Mouse (Mus musculus): ENCODE results near the gene Hoxb3.

Hoxb3 gene

DNA sequence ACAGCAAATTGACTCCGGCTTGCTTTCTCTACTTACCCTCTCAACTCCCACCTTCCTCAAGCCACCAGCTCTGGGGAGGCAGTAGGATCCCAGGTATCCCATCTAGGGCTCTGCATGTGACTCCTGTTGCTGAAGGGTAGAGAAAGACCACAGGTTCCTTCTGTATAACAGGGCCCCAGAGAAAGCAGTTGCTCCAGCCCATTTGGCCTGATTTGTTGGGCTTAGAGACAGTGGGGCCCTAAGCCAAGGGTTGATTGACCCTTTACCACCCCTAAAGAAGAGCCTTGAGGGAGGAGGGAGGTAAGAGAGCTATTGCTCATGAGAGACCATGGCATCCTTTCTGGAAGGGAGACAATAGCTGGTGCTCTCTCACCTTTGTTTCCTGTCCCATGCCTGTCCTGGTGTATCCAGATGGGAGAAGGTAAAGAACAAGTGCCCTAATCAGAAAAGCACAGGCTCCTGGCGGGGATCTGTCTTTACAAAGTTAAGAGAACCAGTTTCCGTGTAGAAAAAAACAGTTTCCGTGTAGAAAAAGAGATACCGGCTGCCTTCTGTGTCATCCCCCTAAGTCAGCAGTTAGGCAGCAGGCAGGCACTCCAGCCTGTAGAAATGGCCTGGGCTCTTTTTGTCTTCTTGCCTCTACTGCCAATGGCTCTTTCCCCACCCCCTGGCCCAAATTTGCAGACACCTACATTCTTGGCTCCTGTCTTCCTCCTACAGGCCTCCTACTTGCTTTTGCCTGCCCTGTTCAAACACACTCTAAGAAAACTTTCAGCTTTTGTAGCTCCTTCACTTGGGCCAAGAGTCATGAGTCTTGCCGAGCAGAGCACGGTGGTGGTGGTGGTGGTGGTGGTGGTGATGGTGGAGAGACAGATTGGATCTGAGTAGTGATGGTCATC lies 16.1 kb downstream of the Hoxb3 start:
- DNase-seq (ENCODE audit: extremely low read depth, low read depth): no peak

DNA sequence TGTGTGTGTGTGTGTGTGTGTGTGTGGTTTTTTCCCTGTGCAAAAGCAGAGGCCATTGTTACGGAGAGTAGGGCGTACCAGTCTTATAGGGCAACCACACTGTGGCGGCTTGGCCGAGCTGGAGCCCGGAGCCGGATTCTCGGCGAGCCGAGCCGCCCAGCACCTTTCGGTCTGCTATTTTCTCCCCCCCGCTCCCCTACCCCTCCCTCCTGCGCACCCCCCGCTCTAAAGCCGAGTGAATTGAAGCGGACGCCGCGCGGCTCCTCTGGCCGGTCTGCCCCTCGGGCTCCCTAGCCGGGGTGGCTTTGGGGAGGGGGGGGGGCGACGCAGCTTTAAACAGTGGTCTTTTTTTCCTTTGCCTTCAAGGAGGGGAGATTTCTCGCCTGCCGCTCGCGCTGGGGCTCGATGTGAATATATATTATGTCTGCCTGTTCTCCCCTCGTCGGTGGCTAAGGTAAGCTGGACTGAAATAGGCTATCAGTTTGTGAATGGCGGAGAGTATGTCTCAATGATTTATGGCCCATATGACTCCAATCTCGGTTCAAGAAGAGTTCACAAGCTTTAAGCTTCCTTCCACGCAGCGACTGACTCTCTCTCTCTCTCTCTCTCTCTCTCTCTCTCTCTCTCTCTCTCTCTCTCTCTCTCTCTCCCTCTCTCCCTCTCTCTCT lies 17.7 kb downstream of the Hoxb3 start:
- DNase-seq (ENCODE audit: extremely low read depth, low read depth): no peak

DNA sequence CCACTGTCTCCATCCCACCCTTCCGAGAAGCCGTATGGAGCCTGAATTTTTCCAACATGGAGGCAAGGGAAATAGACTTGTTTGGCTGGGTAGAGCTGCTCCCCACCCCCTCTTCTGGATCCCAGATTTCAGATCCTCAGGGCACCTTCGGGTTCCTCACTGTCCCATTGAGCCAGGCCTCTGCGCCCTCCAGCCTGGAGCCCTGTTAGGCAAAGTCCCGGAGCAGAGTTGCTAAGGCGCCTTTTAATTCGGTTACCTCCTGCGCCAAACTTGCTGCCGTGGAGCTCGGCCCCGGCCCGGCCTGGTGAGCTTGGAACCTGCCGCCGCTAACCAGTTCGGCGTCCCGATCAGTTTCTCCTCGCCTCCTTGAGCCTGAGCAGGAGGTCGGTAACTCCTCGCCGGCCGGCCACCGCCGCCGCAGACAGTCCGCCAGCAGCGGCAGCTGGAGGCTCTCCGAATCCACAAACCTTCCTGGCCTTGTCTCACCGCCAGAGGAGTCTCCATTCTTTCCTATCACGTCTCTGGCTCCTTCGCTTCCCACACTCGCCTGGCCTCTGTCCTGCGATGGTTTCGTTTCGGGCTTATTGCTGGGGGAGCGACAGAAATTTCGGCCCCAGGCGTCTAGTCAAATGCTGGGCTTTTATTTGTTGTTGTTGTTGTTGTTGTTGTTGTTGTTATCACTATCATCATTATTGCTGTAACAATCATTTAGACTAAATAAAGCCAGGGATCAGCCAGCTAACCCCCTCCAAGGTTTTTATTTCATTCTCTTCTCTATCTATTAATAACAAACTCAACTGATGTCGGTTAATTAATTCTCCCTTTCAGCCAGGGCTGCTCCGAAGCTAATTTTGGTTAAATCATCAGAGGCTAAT lies 18.8 kb downstream of the Hoxb3 start:
- DNase-seq (ENCODE audit: extremely low read depth, low read depth): no peak

DNA sequence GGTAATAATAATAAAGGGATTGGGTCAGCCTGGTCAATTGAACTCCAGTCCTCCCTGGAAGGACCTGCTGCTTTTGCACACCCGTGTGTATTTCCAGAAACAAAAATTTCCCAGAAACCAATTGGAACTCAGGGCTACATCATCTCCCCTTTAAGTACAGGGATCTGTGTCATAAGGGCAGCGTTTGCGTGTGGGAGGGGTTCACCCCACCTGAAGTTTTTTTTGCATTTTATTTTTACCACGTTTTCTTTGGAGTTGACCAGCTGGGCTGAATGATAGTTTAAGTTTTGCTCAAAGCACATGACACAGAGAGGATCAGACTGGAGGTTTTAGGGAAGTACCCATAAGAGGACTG lies 19.4 kb downstream of the Hoxb3 start:
- no peak for DNase-seq (ENCODE audit: extremely low read depth, low read depth)

DNA sequence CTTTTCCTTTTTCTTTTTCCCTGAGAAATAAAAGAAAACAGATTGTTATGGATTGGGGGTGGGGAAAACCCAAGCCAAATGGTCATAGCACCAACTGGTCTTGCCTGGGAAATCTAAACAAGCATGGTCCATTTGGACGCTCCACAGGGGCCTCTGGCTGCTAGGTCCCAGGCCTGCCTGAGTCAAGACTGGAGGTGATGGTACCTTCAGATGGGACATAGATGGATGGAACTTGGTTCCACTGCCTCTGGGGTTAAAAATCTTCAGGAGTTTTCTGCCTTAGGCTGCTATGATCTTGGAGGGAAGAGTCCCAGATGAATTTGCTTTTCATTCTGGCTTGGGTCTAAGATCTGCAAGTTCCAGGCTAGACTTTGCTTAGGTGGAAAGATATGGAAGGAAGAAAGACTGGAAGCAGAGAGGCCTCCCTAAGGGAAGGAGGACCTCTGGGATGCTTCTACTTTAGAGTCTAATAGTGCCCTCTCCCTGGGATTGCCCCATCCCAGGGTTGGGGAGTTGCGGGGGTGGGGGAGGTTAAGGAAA lies 20.1 kb downstream of the Hoxb3 start:
- no peak for DNase-seq (ENCODE audit: extremely low read depth, low read depth)

DNA sequence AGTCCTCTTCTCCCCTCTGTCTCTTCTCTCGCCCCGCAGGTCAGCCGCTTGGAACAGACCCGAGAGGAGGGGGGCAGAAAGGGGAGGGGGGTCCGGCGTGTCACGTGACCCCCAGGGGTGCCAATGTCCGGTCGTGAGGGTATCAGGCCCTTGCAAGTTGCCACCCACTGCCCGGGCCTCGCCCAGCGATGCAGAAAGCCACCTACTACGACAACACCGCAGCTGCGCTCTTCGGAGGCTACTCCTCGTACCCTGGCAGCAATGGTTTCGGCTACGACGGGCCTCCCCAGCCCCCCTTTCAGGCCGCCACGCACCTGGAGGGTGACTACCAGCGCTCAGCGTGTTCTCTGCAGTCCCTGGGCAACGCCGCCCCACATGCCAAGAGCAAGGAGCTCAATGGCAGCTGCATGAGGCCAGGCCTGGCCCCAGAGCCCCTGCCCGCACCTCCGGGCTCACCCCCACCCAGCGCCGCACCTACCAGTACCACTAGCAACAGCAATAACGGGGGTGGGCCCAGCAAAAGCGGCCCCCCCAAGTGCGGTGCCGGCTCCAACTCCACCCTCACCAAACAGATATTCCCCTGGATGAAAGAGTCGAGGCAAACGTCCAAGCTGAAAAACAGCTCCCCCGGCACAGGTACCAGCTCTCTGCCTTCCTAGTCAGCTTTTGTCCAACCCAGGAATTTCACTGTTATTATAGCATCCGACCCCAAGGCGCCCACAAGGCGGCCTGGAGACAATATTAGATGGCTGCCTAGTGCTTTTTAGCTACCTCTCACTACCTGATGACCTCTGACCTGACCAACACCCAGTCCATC lies 21.1 kb downstream of the Hoxb3 start:
- DNase-seq (ENCODE audit: extremely low read depth, low read depth): no peak

DNA sequence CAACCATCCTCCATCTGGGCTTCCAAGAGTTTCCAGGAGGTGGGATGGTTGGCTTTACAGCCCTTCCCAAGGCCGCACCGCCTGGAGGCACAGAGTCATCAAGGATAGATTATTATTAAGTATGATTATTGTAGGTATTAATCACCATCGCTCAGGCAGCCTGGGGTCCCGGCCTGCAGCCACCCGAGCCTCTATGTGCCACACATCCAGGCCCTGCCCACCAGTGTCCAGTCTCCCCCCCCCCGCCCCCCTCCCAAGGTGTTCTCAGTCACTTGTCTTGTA lies 21.7 kb downstream of the Hoxb3 start:
- DNase-seq (ENCODE audit: extremely low read depth, low read depth): no peak

DNA sequence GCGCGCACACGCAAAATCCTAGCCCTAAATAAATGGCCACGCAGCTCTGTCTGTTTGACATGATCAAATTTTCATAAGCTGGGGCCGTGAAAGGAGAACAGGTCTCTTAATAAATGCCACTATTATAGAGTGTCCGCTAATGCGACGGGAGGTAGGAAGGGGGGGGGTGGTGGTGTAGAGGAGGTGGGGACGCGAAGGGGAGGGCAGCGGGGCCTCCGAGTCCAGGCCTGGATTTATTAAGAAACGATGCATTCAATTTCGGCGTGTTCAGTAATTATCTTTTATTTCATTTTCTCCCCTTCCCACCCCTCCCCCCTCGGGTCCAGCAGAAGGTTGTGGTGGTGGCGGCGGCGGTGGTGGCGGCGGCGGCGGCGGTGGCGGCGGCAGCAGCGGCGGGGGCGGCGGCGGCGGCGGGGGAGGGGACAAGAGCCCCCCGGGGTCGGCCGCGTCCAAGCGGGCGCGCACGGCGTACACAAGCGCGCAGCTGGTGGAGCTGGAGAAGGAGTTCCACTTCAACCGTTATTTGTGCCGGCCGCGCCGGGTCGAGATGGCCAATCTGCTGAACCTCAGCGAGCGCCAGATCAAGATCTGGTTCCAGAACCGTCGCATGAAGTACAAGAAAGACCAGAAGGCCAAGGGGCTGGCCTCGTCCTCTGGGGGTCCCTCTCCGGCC lies 22.2 kb downstream of the Hoxb3 start:
- DNase-seq (ENCODE audit: extremely low read depth, low read depth): no peak

DNA sequence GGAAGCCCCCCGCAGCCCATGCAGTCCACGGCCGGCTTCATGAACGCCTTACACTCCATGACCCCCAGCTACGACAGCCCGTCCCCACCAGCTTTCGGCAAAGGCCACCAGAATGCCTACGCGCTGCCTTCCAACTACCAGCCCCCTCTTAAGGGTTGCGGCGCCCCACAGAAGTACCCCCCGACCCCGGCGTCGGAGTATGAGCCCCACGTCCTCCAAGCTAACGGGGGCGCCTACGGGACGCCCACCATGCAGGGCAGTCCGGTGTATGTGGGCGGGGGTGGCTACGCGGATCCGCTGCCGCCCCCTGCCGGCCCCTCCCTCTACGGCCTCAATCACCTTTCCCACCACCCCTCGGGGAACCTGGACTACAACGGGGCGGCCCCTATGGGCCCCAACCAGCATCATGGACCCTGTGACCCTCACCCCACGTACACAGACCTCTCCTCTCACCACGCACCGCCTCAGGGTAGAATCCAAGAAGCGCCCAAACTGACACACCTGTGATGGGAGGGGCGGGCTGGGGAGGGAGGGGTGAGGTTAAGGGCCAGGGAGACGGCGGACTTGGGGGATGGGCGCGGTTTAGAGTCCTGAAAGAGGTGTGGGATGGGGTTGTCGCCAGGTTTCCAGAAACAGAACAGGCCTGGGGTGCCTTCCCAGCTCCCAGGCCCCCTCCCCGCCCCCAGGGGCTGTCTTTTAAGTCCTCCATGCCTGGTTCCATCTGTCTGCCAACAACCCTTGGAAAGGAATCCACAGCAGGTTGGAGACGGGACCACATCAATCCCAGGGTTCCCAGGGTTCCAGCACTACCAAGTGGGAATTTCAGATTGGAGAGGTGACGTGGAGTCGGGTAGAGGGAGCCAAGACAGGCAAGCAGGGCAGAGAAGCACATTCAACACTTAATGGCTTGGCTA lies 23.0 kb downstream of the Hoxb3 start:
- no peak for DNase-seq (ENCODE audit: extremely low read depth, low read depth)

DNA sequence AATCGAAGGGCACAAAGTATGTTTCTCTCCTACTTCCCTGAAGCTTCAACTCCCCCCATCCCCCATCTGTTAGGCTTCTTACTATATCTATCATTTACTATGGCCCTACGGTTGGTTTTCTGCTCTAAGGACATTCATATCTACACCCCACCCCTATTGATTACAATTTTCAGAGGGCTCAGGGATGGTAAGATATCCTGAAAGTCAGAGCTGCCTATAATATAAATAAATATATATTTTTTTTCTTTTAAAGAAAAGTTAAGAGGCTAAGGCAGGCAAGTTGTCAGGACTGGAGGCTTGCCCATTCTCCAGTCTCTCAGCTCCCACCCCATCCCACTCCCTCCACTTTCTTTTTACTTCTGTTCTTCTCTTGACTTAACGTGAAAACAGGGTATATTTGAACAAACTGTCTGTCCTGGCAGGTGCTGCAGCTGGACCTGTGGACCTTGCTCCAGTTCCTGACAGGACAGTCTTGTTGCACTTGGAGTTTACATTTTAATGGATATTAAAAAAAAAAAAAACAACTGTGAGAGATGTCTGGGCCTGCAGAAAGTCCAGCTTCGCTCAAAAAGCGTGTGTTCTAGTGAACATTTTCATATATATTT lies 23.9 kb downstream of the Hoxb3 start:
- DNase-seq (ENCODE audit: extremely low read depth, low read depth): no peak

DNA sequence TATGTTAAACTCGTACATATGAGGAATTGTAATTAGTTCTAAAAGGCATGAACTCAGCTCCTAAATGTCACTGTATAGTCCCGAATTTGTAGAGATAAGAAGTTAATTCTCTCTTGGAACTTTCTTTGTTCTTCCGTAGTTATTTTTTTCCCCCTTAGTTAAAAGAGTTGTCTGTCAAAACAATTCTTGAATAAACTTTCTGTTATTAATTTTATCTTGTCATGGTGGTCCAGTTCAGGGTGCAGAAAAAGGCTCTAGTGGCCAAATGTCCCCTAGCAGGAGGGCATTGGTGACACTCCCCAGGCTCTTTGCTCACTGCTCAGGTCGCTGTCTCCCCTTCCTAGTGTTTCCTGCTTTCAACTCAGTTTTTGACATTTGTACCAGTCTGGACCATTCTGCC lies 24.6 kb downstream of the Hoxb3 start:
- no peak for DNase-seq (ENCODE audit: extremely low read depth, low read depth)

DNA sequence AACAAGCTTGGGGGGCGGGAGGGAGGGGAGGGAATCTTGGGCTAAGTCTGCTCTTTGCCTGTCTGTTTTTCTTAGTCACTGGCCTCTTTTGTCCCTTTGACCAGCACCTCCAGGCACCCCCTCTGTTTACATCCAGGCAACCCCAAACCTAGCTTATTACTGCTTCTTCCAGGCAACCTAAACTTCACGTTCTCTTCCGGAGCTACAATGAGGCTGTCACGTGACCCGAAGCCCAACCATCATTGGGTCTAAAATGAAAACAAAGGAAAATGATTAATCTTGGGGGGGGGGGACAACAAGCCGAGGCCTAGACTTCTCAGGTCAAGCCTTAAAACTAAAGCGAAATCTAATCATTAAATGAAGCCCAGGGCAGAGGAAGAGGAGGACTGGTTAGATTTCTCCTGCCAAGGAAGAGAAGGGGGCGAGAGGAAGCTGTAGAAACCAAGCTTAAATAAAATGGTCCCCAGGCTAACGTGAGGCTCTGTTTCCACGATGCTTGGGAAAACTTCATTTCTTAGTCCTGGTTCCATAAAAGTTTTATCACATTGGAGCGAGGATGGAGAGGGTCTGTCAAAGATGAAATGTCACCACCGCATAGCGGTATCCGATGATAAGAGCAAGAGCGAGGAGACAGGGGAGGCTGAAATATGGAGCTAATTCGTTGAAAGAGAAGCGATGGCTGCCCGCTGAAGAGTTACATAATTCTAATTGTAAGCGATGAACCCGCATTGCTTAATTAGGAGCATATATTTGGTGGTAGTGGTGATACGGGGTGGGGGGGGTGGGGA lies 25.2 kb downstream of the Hoxb3 start:
- DNase-seq (ENCODE audit: extremely low read depth, low read depth): no peak

DNA sequence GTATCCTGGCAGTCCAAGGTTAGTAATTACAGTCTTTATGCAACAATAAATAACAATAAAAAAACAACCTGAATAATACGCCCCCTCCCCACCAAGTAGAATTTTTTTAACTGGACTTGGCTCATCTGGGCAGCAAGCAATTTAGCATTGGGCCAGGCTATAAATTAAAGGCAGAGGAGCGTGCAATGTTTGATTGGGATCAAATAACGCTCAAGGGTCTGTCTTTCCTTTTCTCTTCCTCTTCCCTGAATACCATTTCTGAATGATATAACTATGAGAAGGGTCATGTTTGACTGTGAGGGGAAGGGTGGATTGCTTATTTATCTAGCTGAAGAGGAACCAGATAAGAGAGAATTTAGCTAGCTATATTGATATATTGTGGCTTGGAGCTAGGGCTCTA lies 25.9 kb downstream of the Hoxb3 start:
- no peak for DNase-seq (ENCODE audit: extremely low read depth, low read depth)

DNA sequence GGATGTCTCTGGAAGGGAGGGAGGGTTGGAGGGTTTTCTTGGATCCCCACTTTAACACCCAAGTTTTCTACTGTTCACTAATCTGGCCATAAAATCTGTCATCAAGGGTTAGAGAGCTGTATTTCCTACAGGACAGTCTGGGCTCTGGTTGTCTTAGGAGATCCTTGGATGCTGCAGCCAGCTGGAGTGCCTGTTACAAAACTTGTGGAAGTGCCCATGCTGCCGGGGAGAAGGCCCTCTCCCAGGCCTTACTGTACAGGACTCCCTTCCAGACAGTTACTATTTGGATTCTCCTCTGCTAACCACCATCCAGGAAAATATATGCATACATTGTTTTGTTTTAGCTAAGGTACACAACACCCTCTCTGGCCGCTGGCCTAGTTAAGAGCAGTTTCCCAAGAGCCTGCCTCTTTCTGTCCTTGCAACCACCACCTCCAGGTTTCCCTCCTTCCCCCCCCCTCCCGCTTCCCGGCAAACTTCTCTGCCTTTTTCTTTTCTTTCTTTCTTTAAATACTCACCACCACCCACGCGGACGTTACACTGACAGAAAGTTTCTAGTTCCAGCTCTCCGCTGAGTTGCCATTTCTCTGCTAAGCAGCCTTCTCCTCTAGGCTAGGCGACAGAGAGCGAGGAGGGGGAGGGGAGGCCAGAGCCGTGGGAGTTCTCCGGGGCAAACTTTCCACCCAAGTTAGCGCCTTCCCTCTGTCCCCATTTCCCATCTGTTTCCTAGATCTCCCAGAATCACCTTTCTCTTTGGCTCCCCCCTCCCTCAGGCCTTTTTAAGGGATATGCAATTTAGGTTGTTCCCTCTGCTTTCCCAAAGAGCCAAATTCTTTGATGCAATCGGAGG lies 26.6 kb downstream of the Hoxb3 start:
- DNase-seq (ENCODE audit: extremely low read depth, low read depth): no peak

DNA sequence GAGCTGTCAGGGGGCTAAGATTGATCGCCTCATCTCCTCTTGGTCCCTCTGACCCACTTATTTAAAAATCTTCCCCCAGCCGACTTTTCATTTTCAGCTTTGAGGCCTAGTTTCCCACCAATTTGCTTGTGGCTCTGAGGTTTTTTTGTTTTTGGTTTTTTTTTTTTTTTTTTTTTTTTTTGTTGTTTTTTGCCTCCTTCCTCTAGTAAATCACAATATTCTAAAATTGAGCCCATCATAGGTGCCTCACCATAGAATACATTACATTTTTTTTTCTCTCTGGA lies 27.2 kb downstream of the Hoxb3 start, which contains the start of gene Hoxb2:
TSS of gene Hoxb2 (plus strand) at position 185 of the 284 bp plus-strand sequence.
- DNase-seq (ENCODE audit: extremely low read depth, low read depth): no peak

DNA sequence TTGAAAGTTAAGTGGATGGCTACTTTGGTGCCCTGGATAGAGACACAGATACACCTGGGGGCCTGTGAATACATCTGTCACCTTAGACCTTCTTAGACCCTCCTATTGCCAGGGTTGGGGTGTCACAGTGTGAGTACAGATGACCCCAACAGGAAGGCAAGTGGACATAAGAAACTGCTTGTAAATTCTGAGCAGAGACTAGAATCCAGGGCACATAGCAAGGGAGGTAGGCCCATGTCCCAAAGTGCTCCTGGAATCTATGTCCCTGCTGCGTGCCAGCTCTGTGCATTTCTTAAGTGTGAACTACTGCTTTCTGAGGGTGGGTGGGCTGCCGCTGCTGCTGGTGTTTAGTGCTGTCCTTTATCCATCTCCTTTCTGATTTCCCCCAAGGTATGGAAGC lies 27.7 kb downstream of the Hoxb3 start:
- no peak for DNase-seq (ENCODE audit: extremely low read depth, low read depth)

DNA sequence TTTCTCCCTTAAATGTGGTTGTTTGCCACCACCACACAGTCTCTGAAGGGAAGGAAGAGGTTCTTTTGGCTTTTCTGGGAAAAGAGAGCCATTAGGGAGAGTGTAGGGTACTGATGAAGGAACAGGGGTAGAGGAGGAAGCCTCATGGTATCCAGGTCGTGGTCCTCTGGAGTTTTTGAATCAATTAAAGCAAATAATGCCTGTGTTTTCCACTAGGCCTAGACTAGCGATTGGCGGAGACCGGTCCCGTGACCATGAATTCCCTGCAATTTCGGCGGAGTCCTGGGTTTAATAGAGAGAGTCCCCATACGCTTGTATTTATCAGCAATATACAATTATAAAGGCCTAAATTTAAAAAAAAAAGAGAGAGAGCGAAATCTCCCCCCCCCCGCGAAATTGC lies 28.2 kb downstream of the Hoxb3 start:
- DNase-seq (ENCODE audit: extremely low read depth, low read depth): no peak

DNA sequence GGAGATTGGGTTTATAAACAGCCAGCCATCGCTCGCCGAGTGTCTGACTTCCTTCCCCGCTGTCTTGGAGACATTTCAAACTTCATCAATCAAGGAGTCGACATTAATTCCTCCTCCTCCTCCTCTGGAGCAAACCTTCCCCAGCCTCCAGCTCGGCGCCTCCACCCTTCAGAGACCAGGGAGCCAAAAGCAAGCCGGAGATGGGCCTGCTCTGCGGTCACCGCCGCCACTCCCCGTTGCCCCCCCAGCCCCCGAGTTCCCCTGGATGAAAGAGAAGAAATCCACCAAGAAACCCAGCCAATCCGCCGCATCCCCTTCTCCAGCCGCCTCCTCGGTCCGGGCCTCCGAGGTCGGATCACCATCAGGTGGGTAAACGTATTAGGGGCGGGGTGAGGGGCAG lies 28.7 kb downstream of the Hoxb3 start:
- no peak for DNase-seq (ENCODE audit: extremely low read depth, low read depth)

Measured in MEL-GATA-1-ER (cell line).